ENCODE assay signal across 8 mouse cellular contexts in genomic region chr11:120185316-120186141, GRCm38 (mm10). TPM values are rescaled to one million over a fixed set of nuclear protein-coding genes. Genes with fewer than 3 reads are reported as not detected.
A peak's percentile ranks its signal among the peaks of the same experiment; 100 is the strongest.
DNase-seq lines count a peak whose midpoint lies in the region; ATAC-seq and TF ChIP-seq lines count a peak whose summit lies in the region.

No protein-coding gene starts in this region.

- no peaks in the 10 kb centered on the region for H3K36me3 ChIP-seq in forebrain, postnatal 0 days (ENCODE audit: insufficient read depth)
- H3K36me3 ChIP-seq in hindbrain, embryonic 16.5 days (ENCODE audit: control insufficient read depth, insufficient read depth, low read length), result no peaks in the 10 kb centered on the region
- H3K36me3 ChIP-seq in liver, embryonic 16.5 days (ENCODE audit: control insufficient read depth, insufficient read depth), result no peaks in the 10 kb centered on the region

- ATAC-seq in forebrain, postnatal 0 days, result no peak
- ATAC-seq in hindbrain, embryonic 16.5 days, result no peak
- ATAC-seq in liver, embryonic 16.5 days (ENCODE audit: low read depth), result no peak

- peak overlapping the region; percentile 95 for H3K9ac ChIP-seq in forebrain, postnatal 0 days
- peak overlapping the region; percentile 89 for H3K9ac ChIP-seq in hindbrain, embryonic 16.5 days (ENCODE audit: low read depth, low read length)
- peak overlapping the region; percentile 49 for H3K9ac ChIP-seq in liver, embryonic 16.5 days (ENCODE audit: low read depth, low read length)

- peak overlapping the region; percentile 54 for H3K27ac ChIP-seq in forebrain, postnatal 0 days (ENCODE audit: low read depth, low read length)
- H3K27ac ChIP-seq in hindbrain, embryonic 16.5 days (ENCODE audit: low read depth, low read length), result peak overlapping the region; percentile 96
- H3K27ac ChIP-seq in liver, embryonic 16.5 days (ENCODE audit: low read length), result peak overlapping the region; percentile 76

- H3K27me3 ChIP-seq in forebrain, postnatal 0 days (ENCODE audit: insufficient read depth, low read length), result no peaks in the 10 kb centered on the region
- H3K27me3 ChIP-seq in hindbrain, embryonic 16.5 days (replicated peaks; ENCODE audit: control insufficient read depth, insufficient read depth, low read length), result no peaks in the 10 kb centered on the region
- peaks cover 68% of the 10 kb centered on the region for H3K27me3 ChIP-seq in liver, embryonic 16.5 days (ENCODE audit: control insufficient read depth, insufficient read depth, low read depth, low read length)

- no peak for TF ChIP-seq CTCF in forebrain, postnatal 0 days (IDR thresholded peaks at IDR 0.05; ENCODE audit: low read depth)

- no peaks in the 10 kb centered on the region for H3K9me3 ChIP-seq in forebrain, postnatal 0 days (ENCODE audit: low read length)
- no peaks in the 10 kb centered on the region for H3K9me3 ChIP-seq in hindbrain, embryonic 16.5 days (ENCODE audit: control insufficient read depth, low read length)
- no peaks in the 10 kb centered on the region for H3K9me3 ChIP-seq in liver, embryonic 16.5 days (replicated peaks; ENCODE audit: control insufficient read depth, low read length)

- peak overlapping the region; percentile 97 for H3K4me2 ChIP-seq in forebrain, postnatal 0 days (ENCODE audit: low read depth)
- peak overlapping the region; percentile 95 for H3K4me2 ChIP-seq in hindbrain, embryonic 16.5 days (ENCODE audit: low read length)
- H3K4me2 ChIP-seq in liver, embryonic 16.5 days (ENCODE audit: low read depth, low read length), result peak overlapping the region; percentile 65

- 4% methylated on average over 54 of the region's 54 CpGs for WGBS in forebrain, postnatal 0 days
- 1% methylated on average over 51 of the region's 54 CpGs for WGBS in hindbrain, embryonic 16.5 days
- WGBS in liver, embryonic 16.5 days (ENCODE audit: insufficient replicate concordance), result 9% methylated on average over 54 of the region's 54 CpGs

- H3K4me3 ChIP-seq in forebrain, postnatal 0 days (ENCODE audit: low read depth, low read length), result peak overlapping the region; percentile 92
- H3K4me3 ChIP-seq in hindbrain, embryonic 16.5 days (ENCODE audit: low read length), result peak overlapping the region; percentile 77
- H3K4me3 ChIP-seq in liver, embryonic 16.5 days (ENCODE audit: low read depth, low read length), result peak overlapping the region; percentile 42

- DNase-seq in cerebellum, adult 8-10 months, result peak; percentile 45
- no peak for DNase-seq in cerebellum, adult 11 months
- DNase-seq in adrenal gland, postnatal 25 days, result peak; percentile 78
- DNase-seq in forebrain, postnatal 0 days, result peak; percentile 71
- peak; percentile 79 for DNase-seq in ovary, postnatal 36 days (ENCODE audit: low spot score)
- DNase-seq in MN1 (ENCODE audit: low spot score), result no peak

- H3K4me1 ChIP-seq in forebrain, postnatal 0 days (ENCODE audit: insufficient read depth), result peaks cover 23% of the 10 kb centered on the region
- peaks cover 44% of the 10 kb centered on the region for H3K4me1 ChIP-seq in hindbrain, embryonic 16.5 days (ENCODE audit: control insufficient read depth, insufficient read depth, low read depth, low read length)
- peaks cover 18% of the 10 kb centered on the region for H3K4me1 ChIP-seq in liver, embryonic 16.5 days (ENCODE audit: control insufficient read depth, low read depth, low read length)

RNA-seq across cellular contexts. Expression of gene Slc38a10, which starts 34.4 kb away (rescaled TPM):
- total RNA-seq in adrenal gland, postnatal 25 days (2021), result 122 and 163 TPM in 2 replicates
- total RNA-seq in forebrain, postnatal 0 days (2014; rRNA removed), result 114 and 147 TPM in 2 replicates
- polyA plus RNA-seq in forebrain, postnatal 0 days (2015; fragmentation: Nextera tagmentation; extraction: Ambion mirVana), result 90.4 and 97.0 TPM in 2 replicates
- polyA plus RNA-seq in hindbrain, embryonic 16.5 days (2015; fragmentation: Nextera tagmentation; extraction: Ambion mirVana), result 114 and 122 TPM in 2 replicates
- 36.6 and 42.0 TPM in 2 replicates for polyA plus RNA-seq in liver, embryonic 16.5 days (2015; fragmentation: Nextera tagmentation; extraction: Ambion mirVana)

RNA-seq across cellular contexts. Expression of gene Bahcc1, which starts 47.2 kb away (rescaled TPM):
- total RNA-seq in adrenal gland, postnatal 25 days (2021), result 23.8 and 25.8 TPM in 2 replicates
- total RNA-seq in forebrain, postnatal 0 days (2014; rRNA removed), result 19.3 and 26.5 TPM in 2 replicates
- 3.9 and 6.5 TPM in 2 replicates for polyA plus RNA-seq in forebrain, postnatal 0 days (2015; fragmentation: Nextera tagmentation; extraction: Ambion mirVana)
- polyA plus RNA-seq in hindbrain, embryonic 16.5 days (2015; fragmentation: Nextera tagmentation; extraction: Ambion mirVana), result 7.8 and 9.7 TPM in 2 replicates
- polyA plus RNA-seq in liver, embryonic 16.5 days (2015; fragmentation: Nextera tagmentation; extraction: Ambion mirVana), result 0.84 TPM in 2 replicates

Comparison
In these comparisons a context has a peak if more than half of its experiments do, and no peak if none do; other contexts are left out.
1. DNase-seq: peak in cerebellum, adult 8-10 months (single experiment), adrenal gland, postnatal 25 days (single experiment), forebrain, postnatal 0 days (single experiment) and ovary, postnatal 36 days (single experiment); none in cerebellum, adult 11 months (single experiment) and MN1 (single experiment).
2. H3K4me3 ChIP-seq: peak in every context shown above with its lines; median percentile 92 in forebrain, postnatal 0 days; 77 in hindbrain, embryonic 16.5 days; 42 in liver, embryonic 16.5 days.
3. Peak in every context shown above with its lines, with median percentiles within 50 percentile points of each other: H3K27ac ChIP-seq, H3K4me2 ChIP-seq and H3K9ac ChIP-seq.